Mouse (Mus musculus) 3134 (cell line): ENCODE results near the gene Kif21b.

Experiments
- DNase-seq: peaks from one replicate; pipeline ENCODE4 v3.0.0-alpha.2; 2011; ENCODE audit warnings: low spot score; ENCODE audit not compliant: insufficient read length; ENCODE audit errors: extremely low read depth

The Kif21b gene

DNA sequence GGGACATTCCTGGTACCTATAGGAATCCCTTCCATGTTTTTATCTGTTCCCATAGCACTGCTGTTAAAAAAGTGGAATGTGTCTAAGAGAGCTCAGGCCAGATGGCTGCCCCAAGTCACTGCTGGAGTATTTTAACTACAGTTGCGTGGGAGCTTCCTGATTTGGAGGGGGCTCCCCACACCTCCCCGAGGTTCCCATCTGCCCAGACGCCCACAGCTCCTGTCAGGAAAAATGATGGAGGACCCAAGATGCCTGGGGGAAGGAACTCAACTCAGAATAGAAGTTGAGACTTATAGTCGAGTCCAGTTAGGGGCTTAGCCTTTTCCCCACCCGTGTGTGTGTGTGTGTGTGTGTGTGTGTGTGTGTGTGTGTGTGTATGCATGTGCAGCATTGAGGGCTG lies 2.8 kb upstream of the Kif21b start:
- DNase-seq: no peak

GRCm38 (mm10) chr1:136128944-136129589 lies 2.1 kb upstream of the Kif21b start:
- peak; percentile 49 for DNase-seq

GRCm38 (mm10) chr1:136130107-136130506 lies 1.1 kb upstream of the Kif21b start:
- peak; percentile 63 for DNase-seq

GRCm38 (mm10) chr1:136131603-136132291 lies 558 bp downstream of the Kif21b start:
- peak; percentile 51 for DNase-seq

- no peak for DNase-seq
Measured at GRCm38 (mm10) chr1:136132386-136133201, 1.4 kb downstream of the Kif21b start.

DNA sequence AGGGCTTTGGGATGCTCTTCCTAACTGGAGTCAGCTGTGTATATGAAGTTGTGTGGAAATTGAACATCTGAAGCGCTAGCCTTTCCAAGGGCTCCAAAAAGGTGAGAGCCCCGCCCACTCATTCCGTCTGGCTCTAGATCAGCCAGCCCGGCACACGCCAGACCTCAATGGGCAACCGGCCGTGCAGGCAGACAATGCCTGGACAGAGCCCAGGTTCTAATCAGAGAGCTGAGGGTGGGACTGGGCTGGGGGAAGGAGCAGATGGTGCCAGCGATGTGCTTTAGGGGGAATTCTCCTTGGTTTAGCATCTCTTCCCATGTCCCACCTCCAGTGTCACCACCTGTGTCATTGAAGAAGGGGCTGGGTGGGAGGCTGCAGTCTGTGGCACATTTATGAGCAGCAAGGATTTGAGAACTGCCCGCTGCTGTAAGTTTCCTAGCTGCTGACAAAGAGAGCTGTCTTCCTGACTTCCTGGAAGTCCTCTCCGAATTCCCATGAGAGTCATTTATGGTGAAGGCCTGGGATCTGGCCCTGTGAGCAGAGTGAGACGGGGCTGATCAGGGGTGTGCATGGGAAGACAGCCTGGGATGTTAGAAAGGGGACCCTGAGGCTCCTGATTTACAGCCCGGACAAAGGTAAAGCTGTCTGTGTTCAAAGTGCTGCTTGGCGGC lies 2.5 kb downstream of the Kif21b start:
- peak; percentile 44 for DNase-seq

DNA sequence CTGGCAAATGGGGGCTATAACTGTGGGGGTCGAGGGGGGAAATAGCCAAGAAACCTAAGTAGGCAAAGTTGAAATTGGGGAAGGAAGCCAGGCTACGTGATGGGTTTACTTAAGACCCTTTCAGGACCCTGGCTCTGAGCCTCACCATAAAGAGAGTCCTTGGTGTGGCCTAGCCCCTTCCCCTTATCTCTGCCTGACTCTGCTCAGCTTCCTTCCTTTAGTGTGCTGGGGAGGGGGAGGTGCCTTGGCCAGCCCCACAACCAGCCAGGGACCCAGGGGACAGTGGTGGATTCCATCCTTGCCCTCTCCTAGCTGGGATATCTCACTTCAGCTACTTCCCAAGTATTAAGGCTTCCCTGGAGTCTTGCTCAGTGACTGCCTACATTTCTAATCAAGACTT lies 3.4 kb downstream of the Kif21b start:
- no peak for DNase-seq

GRCm38 (mm10) chr1:136135046-136135445 lies 3.9 kb downstream of the Kif21b start:
- DNase-seq: peak; percentile 58

GRCm38 (mm10) chr1:136135777-136136444 lies 4.7 kb downstream of the Kif21b start:
- DNase-seq: no peak

DNA sequence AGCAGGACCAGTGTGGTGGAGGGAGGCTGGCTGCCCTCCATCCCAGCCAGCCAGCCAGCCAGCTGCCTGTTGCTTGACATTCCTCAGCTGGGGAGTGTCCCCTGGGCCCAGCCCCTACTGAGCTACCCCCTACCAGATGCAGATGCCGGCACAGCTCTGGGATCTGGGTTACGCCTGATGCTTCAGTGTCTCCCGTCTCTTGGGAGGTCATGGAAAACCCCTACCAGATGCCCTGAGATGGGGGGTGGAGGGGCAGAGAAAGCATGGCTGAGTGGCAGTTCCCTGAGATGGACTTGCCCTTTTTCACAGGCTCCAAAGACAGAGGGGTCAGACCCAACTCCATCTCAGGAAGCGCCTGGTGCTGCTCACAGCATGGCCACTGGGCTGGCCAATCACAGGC lies 5.4 kb downstream of the Kif21b start:
- DNase-seq: no peak

DNA sequence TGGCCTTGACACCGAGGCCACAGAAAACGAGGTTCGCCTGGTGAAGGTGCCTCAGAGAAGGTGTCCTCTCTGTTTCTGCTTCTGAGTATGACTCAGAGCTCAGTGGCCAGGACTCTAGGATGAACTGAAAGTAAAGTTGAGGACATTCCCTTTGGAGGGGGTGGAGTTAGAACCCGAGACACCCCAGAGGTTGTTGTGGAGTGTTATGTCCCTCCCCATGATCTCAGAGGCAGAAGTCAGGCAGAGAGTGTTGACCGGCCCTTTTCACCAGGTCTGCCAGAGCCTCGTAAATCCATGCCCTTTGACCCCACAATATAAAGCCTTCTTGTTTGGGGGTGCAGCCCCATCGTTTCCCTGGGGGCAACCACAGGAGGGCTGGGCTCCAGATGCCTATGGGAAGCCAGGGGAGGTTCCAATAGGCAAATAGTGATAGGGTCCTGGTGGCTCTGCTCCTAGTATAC lies 5.9 kb downstream of the Kif21b start:
- peak; percentile 76 for DNase-seq

GRCm38 (mm10) chr1:136137575-136137974 lies 6.4 kb downstream of the Kif21b start:
- DNase-seq: no peak

DNA sequence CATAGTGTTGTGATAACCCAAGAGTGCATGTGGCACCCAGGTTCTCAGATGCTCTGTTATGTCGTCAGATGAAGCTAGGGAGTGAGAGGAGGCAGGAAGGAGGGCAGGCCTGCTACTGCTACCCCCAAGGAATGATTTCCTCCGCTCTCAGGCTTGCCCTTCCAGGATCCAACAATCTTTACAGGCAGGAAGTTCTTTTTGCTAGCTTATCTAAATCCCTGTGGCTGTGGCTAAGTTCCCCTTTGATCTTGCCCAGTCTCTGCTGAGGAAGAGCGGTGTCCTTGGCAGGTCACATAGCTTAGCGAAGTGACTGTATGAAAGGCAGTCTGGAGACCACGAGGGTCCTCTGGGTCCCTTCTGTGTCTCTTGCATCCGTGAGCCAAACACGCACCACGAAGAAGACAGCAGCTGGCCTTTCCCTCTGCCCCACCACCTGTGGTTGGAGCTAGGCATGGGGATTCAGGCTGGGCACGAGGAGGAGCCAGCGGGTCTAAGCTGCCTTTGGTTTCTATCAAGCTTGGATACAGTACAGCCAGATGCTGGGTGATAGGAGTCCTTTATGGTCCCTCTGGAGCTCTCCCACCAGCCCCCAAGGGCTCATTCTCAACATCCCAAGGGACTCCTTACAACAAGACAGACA lies 7.1 kb downstream of the Kif21b start:
- no peak for DNase-seq

- peak; percentile 95 for DNase-seq
Measured at GRCm38 (mm10) chr1:136139990-136140640, 8.9 kb downstream of the Kif21b start.

GRCm38 (mm10) chr1:136141176-136141950 lies 10.2 kb downstream of the Kif21b start:
- DNase-seq: no peak

GRCm38 (mm10) chr1:136142336-136142735 lies 11.1 kb downstream of the Kif21b start:
- DNase-seq: no peak

- no peak for DNase-seq
Measured at GRCm38 (mm10) chr1:136143514-136143913, 12.3 kb downstream of the Kif21b start.

DNA sequence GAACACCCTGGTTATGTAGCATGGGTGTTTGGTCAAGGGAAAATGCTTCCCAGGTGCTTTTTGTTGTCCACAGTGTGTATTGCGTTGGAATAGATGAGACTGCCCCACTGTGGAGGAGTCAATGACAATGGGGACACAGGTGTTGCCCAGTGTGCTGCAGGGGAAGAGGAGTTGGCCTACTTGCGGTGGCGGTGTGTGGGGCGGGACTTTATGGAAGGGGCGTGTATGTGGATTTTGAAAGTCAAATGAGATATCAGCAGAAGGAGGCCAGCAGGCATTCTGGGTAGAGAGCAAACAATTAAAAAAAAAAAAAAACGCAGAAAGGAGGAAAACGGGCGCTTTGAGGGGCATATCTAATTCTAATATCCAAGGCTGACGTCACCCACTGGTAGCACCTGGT lies 18.5 kb downstream of the Kif21b start:
- no peak for DNase-seq

DNA sequence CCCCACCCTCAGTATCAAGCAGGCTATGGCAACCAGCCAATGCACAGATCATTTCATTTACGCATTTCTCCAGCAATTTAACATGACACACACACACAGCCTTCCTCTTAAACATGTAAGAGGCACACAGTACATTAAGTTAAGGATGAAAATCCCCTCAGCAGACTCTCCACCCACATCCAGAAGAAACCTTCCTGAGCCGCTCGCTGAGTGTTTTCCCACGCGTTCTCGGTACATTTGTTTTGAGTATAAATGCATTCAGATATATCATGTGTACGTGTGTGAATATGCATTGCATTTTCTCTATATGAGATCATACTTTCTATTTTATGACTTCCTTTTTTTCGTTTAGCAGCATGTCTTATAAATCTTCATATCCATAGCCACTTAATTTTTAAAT lies 20.2 kb downstream of the Kif21b start:
- DNase-seq: no peak
